Mouse (Mus musculus) cerebral cortex, adult 2 months (tissue): Measurements from ENCODE around the gene Ryk.

Source experiments
- WGBS: fragments of 180-500 bp; shearing (Covaris S2); methylation state at CpG from one replicate; pipeline ENCODE4 v1.1.7; 2018; 5-methylcytosine and 5-hydroxymethylcytosine counted together

Gene Ryk

GRCm38 (mm10) chr9:102951091-102951994 is 116.6 kb downstream of the Ryk start:
- 92% methylated on average over 9 of the region's 9 CpGs for WGBS

DNA sequence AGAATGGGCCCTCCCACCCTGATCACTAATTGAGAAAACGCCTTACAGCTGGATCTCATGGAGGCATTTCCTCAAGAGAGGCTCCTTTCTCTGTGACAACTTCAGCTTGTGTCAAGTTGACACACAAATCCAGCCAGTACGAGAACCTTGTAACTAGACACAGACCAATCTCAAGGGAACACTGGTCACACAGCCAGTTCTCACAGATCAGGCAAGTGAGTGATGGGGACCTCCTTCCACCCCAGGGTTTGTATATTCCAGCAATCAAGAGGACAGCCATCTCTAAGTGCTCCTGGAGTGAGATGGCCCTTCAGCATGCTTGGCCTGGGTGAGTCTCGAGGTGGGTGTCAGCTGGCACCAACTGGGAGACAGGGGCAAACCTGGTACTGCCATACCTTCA is 121.1 kb downstream of the Ryk start:
- 84% methylated on average over 3 of the region's 3 CpGs for WGBS
